Mouse (Mus musculus): ENCODE measurements around the gene Rpl29.

The Rpl29 gene

DNA sequence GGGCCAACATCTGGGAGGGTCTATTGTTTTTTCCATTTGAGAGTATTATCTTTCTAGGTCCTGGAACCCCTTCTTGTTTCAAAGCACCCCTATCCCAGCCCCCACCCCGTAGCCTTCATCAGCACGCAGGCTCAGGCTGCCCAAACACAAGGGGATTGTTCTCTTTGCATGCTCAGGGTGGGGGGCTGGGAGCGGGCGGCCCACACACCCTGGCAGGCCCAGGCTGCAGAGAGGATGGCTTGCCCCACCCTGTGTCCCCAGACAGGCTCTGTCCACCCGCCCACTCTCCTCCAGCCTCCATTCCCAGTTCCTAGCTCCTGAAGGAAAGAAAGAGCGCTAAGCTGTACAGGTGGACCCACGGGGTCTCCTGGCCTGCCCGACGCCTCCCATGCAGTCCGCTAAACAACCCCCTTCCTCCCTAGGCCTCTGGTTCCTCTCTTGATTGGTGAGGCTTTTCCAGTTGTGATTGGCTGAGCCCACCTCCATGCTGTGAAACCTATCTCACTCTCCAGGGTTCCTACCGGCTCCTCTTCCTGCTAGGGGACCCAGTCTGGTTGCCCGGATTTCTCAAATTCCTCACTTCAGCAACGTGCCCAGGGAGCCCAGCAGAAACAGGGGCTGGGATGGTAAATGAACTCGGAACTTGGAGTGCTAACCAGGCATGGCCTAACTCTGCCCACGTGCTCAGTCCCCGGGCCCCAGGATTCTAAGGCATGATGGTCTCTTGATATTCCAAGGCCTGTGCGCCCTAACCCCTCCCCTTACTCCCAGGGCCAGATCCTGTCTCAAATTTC lies 25.8 kb downstream of the Rpl29 start:
- DNase-seq (ENCODE audit: low spot score in 2 of 2) = no peak

DNA sequence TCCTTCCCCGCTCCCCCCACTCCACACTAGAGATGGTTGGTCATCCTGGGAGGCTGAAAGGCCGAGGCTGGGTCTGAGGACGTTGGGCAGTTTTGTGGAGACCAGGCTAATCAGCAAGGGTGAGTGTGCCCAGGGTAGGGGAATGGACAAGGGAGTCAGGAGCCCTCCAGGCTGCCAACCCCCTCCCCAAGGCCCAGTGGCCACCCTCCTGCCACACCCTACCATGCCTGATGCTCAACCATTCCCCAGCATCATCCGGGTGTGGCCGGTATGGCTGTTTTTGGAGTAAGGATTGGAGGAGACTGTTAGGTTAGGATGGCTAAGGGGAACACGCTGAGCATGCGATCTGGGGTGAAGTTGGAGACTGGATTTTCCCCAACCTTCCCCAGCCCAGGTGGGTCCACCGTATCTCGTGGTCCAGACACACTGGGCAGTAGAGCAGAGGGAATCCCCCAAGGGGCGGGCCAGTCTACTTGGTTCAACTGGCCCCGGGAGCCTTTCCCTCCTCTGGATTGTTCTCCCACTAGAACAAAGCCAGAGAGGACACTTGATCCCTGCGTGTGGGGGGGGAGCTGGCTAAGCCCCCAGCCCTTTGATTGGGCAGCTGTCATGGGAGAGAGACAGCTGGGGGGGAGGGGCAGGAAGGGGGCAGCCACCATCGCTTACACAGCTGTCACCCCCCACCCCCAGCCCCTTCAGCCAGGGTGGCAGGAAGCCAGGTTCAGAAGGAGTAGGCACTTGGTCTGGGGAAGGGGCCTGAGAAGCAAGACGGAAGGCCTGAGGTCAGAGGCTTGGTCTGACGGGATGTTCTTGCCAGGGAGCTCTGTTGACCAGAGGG lies 27.3 kb downstream of the Rpl29 start:
- no peak for DNase-seq (ENCODE audit: low spot score in 2 of 2)

DNA sequence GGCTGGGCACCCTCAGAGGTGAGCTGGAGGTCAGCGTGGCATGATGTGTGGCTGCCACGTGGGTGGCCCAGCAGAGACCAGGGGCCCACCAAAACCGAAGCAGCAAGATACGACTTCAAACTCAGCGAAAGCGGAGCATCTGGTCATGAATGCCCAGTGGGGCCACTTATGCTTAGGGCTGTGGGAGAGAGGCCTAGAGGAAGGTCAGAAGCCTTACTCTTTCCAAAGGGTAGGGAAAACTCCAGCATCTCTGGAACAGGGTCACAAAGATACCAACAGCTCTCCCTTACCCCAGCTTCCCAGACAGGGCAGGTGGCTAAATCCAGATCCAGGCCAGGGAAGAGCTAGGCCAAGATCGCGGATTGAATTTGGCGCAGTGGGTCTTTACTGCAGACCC lies 27.9 kb downstream of the Rpl29 start:
- DNase-seq (ENCODE audit: low spot score in 2 of 2) = no peak

DNA sequence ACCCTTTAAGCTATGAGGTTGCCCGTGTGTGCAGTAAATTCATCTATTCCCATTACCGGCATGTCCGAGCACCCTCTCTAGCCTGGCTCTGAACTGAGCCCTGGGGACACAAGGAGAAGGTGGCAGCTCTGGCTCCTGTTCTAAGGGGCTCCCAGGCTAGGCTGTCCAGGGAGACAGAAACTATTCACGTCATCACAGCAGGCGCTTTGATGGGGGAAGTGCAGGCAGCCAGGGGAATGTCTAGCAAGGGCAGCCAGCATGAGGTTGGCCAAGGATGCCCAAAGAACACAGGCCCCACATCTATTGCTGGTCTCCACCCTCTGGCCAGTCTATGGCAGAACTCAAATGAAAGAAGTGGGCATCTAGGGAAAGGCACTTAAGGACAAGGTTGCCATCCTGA lies 28.7 kb downstream of the Rpl29 start:
- DNase-seq (ENCODE audit: low spot score in 2 of 2) = no peak

DNA sequence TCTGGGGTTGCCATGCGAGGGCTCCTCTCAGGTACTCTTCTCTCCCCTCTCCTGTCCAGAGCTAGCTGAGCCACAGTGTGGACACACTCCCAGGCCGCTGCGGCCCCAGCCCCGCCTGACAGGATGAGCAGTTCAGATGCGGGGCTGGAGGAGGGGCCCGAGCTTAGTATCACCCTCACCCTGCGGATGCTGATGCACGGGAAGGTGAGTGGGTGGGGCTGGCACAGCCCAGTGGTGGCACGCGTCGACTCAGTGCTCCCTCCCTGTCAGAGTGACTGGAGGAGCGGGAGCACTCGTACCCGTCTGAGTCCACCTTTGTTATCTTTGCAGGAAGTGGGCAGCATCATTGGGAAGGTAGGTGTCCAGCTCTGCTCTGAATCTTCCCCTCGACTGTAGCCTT lies 30.7 kb downstream of the Rpl29 start:
- DNase-seq (ENCODE audit: low spot score in 2 of 2) = no peak

DNA sequence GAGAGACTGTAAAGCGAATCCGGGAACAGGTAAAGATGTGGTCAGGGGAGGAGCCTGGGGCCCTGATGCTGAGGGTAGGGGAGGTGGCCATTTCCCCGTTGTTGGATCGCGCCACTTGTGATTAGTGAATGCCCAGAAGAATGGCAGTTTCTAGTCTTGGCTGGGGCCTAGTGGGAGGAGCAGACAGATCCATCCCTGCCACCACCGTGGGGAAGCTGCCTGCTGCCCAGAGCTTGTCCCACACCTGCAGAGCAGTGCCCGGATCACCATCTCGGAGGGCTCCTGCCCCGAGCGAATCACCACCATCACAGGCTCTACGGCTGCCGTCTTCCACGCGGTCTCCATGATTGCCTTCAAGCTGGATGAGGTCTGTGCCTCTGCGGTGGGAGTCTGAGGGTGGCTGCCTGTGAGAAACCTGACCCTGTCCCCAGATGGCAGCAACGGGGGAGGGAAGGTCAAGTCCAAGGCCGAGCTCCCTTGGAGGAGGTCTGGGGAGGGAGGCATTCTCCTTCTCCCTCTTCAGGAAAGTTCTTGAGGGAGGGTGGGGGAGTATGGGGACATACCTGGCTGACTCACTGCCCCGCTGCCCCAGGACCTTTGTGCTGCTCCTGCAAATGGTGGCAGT lies 31.3 kb downstream of the Rpl29 start:
- DNase-seq (ENCODE audit: low spot score in 2 of 2) = no peak

DNA sequence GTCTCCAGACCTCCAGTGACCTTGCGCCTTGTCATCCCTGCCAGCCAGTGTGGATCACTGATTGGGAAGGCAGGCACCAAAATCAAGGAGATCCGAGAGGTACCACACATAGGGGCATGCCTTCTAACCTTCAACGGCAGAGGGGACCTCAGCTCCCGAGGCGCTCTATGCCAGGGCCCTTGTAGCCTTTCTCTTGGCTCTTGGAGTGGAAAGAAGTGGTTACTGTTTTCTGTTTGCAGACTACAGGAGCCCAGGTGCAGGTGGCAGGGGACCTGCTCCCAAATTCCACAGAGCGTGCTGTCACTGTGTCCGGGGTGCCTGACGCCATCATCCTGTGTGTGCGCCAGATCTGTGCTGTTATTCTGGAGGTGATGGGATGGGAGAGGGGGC lies 31.8 kb downstream of the Rpl29 start:
- no peak for DNase-seq (ENCODE audit: low spot score in 2 of 2)

DNA sequence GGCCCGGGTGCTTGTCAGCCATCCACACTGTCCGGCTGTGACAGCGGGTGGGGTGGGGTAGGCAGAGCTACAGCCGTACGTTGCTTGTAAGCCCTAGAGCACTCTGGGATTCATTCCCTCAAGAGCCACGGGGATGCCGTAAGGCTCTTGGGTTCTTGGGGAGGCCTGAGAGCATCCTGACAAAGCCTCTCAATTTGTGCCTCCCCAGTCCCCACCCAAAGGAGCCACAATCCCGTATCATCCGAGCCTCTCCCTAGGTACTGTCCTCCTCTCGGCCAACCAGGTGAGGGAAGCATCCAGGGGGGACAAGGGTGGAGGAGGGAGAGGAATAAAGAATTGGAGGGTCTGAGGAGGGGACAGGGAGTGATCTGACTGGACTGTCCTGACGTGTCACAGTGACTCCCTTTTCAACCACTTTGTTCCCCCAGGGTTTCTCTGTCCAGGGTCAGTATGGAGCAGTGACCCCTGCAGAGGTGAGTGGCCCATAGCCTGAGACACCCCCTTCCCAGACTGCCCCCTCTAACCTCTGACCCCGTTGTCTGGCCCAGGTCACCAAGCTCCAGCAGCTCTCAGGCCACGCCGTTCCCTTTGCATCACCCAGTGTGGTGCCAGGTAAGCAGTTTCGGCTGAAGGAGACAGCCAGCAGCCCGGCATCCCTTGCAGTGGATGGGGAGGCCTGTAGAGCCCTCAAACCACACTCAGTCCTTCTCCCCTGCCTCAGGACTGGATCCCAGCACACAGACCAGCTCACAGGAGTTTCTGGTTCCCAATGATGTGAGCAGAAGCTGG lies 32.6 kb downstream of the Rpl29 start:
- no peak for DNase-seq (ENCODE audit: low spot score in 2 of 2)

DNA sequence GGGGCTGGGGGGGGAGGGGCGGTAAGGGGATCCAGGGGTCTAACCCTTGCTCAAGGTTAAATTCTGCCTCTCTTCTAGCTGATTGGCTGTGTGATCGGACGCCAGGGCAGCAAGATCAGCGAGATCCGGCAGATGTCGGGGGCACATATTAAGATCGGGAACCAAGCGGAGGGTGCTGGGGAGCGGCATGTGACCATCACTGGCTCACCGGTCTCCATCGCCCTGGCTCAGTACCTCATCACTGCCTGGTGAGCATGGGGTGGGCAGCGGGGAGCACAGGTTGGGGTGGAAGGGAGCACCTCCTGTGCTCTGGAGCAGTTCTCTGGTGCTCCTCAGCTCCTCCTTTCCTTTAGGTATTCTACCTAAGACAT lies 33.2 kb downstream of the Rpl29 start:
- DNase-seq (ENCODE audit: low spot score in 2 of 2) = no peak

DNA sequence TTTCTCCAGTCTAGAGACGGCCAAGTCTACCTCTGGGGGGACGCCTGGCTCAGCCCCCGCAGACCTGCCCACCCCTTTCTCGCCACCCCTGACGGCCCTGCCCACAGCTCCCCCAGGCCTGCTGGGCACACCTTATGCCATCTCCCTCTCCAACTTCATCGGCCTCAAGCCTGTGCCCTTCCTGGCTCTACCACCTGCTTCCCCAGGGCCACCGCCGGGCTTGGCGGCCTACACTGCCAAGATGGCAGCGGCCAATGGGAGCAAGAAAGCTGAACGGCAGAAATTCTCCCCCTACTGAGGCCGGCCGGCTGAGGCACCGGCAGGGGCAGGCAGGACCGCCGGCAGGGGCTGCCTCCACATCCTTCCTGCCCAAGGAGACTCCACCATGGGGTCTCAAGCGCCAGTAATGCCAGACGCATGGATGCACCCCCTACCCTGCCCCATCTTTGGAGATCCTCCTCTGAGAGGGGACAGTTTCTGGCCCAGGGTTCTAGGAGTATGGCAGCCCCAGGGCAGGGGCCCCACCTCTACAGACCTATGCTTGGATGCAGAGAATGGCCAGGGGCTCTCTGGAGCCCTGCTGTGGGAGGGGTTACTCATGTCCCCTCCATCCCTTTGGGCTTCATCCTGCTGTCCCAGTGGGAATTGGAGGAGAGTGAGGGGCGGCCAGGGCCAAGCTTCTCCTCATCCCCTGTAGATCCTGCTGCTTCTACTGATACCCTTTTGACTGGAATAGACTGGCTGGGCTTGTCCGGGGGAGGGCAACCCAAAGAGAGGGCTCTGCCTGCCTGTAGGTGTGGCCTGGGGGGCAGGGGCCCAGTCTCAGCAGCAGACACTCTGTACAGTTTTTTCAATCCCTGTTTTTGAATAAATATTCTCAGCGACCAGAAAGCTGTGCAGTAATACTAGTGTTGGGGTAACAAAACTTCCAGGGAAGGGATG lies 34.1 kb downstream of the Rpl29 start:
- no peak for DNase-seq (ENCODE audit: low spot score in 2 of 2)

DNA sequence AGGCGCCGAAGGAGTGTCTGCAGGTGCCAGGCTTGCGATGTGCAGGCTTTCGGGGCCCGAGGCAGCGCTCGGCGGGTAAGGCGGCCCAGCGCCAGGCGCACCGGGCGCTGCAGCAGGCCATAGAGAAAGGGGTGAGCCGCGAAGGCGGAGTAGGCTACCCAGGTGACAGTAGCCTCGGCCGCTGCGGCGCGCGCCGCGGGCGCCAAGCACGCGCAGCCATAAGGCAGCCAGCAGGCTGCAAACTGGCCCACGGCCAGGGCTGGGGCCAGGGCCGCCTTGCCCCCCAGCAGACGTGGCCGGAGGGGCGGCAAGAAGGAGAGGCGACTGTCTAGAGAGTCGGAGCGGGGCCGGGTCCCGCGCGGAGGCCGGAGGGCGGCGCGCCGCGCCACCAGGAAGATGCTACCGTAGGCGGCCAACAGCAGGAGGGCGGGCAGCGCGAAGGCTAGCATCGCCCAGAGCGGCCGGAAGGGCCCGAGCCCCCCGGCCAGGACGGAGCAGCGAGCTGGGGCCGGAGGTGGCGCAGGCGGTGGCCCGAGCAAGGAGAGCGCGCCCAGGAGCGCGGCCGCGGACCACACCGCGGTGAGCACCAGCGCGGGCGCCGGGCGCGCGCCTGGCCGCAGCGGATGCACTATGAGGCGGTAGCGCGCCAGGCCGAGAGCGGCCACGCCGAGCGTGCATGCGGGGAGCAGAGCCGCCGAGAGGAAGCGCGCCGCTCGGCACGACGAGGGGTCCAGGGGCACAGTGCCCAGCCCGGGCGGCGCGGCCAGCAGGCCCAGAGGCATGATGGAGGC lies 35.7 kb downstream of the Rpl29 start:
- no peak for DNase-seq (ENCODE audit: low spot score in 2 of 2)

DNA sequence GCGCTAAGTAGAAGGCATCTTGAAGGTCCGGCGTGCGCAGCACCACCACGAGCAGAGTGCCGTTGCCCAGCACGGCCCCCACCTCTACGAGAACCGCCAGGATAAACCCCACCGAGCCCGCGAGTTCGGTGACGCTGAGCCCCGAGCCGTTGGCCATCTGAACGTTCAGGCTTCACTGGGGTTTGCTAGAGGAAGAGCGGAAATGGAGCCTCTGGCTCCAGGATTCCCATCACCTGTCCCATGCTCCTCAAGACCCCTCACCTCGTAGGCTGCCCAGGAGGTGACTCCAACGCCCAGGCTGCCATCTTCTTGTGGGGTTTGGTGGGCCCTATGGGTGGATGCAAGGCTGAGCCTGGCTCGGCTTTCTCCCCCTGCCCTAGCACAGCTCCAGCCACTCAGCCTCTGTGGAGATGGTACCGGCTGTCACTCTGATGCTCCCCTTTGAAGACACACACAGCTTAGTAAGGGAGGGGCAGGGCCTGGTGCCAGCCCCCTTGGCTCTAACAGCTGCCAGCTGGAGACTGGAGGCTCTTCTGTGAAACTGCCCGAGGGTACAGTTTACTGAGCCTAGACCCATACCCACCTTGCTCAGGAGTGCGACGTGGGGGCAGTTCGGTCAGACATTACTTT lies 36.4 kb downstream of the Rpl29 start, which contains the start of gene Gpr62:
Gene Gpr62, minus strand, starts transcription at position 368 of the 630 bp plus-strand sequence.
- DNase-seq (ENCODE audit: low spot score in 2 of 2) = no peak

DNA sequence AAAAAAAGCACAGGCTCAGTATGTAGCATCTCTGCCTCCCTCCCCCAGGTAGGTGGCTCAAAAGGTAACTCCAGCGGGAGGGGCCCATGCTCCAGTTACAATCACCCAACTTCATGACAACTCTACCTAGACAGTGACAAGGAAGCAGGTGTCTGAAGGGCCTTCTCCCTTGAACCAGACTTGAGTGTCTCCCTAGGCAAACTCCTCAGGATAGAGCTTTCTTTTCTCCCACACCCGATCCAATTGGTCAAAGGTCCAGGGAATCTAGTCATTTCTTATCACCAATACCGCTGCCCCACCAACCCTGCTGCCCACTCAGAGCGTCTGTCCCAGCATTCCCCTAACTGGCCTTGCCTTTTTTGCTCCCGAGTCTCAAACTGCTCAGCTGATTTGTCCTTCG lies 37.5 kb downstream of the Rpl29 start:
- no peak for DNase-seq (ENCODE audit: low spot score in 2 of 2)

DNA sequence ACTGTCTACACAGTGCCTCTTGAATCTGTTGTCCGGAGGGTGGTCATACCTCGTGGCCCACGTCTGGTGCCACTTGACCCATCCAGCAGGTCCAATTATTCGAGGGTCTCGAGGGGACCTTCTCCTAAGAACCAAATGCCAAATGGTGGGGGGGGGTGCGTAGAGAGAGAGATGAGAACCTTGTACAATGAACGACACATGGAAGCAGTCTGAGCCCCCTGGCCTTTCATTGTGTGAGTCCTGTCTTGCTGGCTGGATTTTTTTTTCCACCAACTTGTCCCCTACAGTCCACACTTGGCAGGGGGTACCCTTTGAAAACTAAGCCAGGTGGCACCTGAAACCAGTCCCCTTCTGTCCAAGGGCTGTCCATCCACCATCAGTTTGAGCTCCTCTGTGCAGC lies 38.5 kb downstream of the Rpl29 start:
- DNase-seq (ENCODE audit: low spot score in 2 of 2) = no peak

DNA sequence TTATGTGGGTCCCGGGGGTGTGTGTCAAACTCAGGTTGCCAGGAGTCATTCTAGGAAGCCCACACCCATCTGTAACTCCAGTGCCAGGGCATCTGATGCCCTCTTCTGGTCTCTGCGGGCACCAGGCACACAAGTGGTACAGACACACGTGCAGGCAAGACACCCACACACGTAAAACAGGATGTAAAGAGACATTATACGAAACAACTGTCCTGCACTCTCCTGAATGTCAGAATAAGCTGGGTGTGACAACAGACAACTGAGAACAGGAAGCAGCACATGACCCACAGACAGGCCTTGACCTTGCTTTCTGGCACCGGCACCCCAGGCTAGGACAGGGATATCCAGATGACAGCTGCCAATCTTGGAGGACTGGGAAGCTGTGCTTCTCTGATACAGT lies 40.1 kb downstream of the Rpl29 start:
- DNase-seq (ENCODE audit: low spot score in 2 of 2) = no peak

DNA sequence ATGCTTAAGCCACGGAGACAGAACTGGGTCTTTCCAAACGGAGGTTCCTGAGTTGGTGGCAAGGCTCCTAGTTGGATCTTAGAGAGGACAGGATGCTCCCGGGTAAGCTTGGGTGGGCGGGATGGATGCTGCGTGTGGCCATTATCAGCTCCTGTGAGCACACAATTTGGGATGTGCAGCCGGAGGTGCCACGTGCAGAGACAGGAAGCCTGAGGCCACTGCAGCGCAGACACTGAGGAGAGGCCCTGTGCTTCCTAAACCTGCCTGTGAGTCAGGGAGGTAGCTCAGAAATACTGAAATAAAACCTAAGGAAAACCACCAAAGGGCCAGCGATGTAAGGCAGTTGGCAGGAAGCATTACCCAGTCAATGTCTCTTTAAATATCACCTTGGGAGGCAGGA lies 40.5 kb downstream of the Rpl29 start:
- no peak for DNase-seq (ENCODE audit: low spot score in 2 of 2)

DNA sequence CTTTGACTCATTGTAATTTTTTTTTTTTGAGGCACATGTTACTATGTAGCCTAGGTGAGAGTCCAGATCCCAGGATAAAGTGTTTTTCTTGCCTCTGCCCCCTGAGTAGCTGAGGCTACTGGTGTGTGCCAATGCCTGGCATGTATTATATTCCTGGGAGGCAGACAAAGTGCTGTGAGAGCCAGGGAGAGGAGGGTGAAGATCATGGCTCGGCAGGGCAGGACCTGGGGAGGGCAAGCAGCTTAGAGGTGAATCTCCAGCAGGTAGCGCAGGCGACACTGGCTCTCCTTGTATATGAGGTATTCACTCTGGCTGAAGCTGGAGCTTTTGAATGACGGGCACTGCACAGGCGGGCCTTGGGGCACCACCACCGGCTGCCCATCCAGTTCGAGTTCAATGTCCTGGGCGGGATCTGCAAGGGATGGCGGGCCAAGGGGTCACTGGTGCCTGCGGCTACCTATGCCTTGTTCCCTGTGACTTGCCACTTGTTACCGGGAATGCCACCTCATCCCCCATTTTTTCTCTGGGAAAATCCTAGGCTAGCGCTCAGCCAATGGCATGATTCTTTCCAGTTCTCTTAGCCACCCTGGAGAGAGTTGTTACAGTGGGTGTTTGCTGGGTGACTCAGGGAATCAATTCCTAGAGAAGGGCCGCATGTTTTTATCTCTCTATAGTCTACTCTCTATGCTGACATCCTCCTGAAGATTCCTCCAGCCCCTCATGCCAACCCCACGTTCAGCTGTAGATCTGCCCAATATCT lies 41.9 kb downstream of the Rpl29 start:
- no peak for DNase-seq (ENCODE audit: low spot score in 2 of 2)

DNA sequence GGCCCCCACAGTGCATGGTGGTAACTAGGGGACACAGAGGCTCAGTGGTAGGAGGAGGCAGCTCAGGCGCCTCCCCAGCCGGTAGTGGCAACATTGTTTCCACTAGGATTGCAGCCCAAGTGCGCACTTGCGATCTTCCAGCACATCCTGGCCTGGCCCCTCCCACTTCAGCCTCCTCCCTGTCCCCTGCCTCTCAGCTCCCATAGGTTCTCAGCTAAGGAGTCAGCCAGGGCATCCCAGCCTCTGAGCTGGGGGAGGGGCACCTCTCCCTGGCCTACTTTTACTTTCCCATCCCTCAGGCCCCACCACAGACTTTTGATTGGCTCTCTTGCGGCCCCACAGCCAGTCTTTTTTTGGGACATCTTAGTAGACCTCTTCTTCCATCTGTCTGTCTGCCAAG lies 42.6 kb downstream of the Rpl29 start:
- DNase-seq (ENCODE audit: low spot score in 2 of 2) = no peak

DNA sequence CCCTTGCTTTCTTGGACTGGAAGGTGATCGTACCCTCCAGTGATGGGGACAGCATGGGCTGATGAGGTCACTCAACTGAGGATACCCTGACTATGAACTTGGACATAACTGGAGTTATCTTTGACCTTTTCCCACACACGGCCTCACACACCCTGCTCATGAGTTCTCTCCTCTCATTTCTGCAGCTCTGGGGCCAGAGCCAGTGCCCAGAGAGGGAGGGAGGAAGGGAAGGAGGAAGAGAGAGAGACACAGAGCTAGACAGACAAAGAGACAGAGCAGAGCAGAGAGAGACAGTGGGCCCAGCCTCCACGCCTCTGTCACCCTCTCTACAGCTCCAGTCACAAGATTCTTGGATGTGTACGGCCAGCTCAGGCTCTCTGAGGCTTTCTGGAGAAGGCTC lies 43.1 kb downstream of the Rpl29 start:
- no peak for DNase-seq (ENCODE audit: low spot score in 2 of 2)

Measured in thymus, postnatal 10 days (tissue).